Mouse (Mus musculus) neural tube, embryonic 15.5 days (tissue): ENCODE measurements around the gene Cyth4. TPM values are rescaled to one million over a fixed set of nuclear protein-coding genes. Genes with fewer than 3 reads are reported as not detected.

ENCODE experiments used
- ATAC-seq: fragments of 200-750 bp; cut with Nextera tagmentation; 2 replicates; pipeline ENCODE4 v1.8.0; 2017; ENCODE audit warnings: mild to moderate bottlenecking, moderate TSS enrichment, moderate library complexity; ENCODE audit not compliant: low FRiP score
- H3K27ac ChIP-seq: fragments of 300-500 bp; sonication (generic); replicated peaks from 2 replicates; pipeline ENCODE4 v1.5.1; 2015; ENCODE audit warnings: mild to moderate bottlenecking, inconsistent platforms
- H3K27me3 ChIP-seq: fragments of 300-500 bp; sonication (generic); replicated peaks from 2 replicates; pipeline ENCODE4 v1.6.1; 2015; ENCODE audit warnings: inconsistent platforms
- H3K36me3 ChIP-seq: fragments of 300-500 bp; sonication (generic); 2 replicates; pipeline ENCODE4 v1.6.1; 2015; ENCODE audit warnings: inconsistent platforms
- H3K4me1 ChIP-seq: fragments of 300-500 bp; sonication (generic); 2 replicates; pipeline ENCODE4 v1.6.1; 2015; ENCODE audit warnings: inconsistent platforms
- H3K4me2 ChIP-seq: fragments of 300-500 bp; sonication (generic); 2 replicates; pipeline ENCODE4 v1.6.1; 2015; ENCODE audit warnings: inconsistent platforms, mild to moderate bottlenecking, moderate library complexity
- H3K4me3 ChIP-seq: fragments of 300-500 bp; sonication (generic); replicated peaks from 2 replicates; pipeline ENCODE4 v1.5.1; 2015; ENCODE audit warnings: mild to moderate bottlenecking, inconsistent platforms
- H3K9ac ChIP-seq: fragments of 300-500 bp; sonication (generic); replicated peaks from 2 replicates; pipeline ENCODE4 v1.6.1; 2015; ENCODE audit warnings: mild to moderate bottlenecking, inconsistent platforms
- H3K9me3 ChIP-seq: fragments of 300-500 bp; sonication (generic); replicated peaks from 2 replicates; pipeline ENCODE4 v1.6.1; 2016; ENCODE audit warnings: inconsistent platforms
- WGBS: fragments of 180-500 bp; shearing (Covaris S2); methylation state at CpG from one replicate; pipeline ENCODE4 v1.1.7; 2015; ENCODE audit warnings: mixed read lengths; 5-methylcytosine and 5-hydroxymethylcytosine counted together
- polyA plus RNA-seq: library from polyadenylated mRNA; unstranded; fragments of >200 nt; fragmentation: Nextera tagmentation; extraction: Ambion mirVana; gene quantifications from 2 replicates; pipeline ENCODE4 v1.2.1, GENCODE M21; 2015

Gene Cyth4
- polyA plus RNA-seq, 1 experiment from 2014 or later: 7.3 TPM

- Histone ChIP-seq H3K4me2 (no peak overlapping the region), H3K9me3 (no peaks in the 10 kb centered on the region), H3K27ac (no peak overlapping the region), H3K36me3 (no peaks in the 10 kb centered on the region), H3K4me3 (no peak overlapping the region), H3K9ac (no peak overlapping the region), H3K27me3 (no peaks in the 10 kb centered on the region), H3K4me1 (peaks cover 33% of the 10 kb centered on the region)
- ATAC-seq: no peak
- WGBS: 56% methylated on average over 2 of the region's 2 CpGs
These were observed 35.5 kb downstream of the Cyth4 start for GRCm38 (mm10) chr15:78632387-78632786.

DNA sequence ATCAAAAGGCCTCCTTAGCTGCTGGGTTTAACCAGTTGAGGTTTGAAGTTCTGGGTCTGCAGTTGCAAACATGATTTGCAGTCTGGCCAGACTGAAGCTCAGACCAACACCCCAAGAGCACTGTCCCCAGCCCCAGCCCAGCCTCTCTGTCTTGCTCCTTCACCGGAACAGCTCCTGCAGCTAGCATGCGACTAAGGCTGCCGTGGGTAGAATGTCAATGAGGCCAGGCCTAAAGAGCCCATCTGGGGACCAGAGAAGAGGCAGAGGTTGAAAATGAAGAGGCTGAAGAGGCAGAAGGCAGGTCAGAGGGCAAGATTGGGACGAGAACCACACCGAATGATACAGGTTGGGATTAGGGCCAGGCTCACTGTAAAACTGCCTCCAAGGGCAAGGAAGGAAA lies 36.6 kb downstream of the Cyth4 start:
- Histone ChIP-seq H3K9ac (no peak overlapping the region; the same call in 1 of the 2 replicates), H3K4me1 (peaks cover 40% of the 10 kb centered on the region), H3K4me2 (no peak overlapping the region), H3K9me3 (no peaks in the 10 kb centered on the region), H3K27me3 (no peaks in the 10 kb centered on the region), H3K4me3 (no peak overlapping the region), H3K27ac (peak overlapping the region; percentile 37; the same call in 1 of the 2 replicates), H3K36me3 (no peaks in the 10 kb centered on the region)
- 32% methylated on average over 5 of the region's 5 CpGs for WGBS
- no peak for ATAC-seq

- H3K27me3 ChIP-seq: no peaks in the 10 kb centered on the region
- H3K4me3 ChIP-seq: no peak overlapping the region
- H3K4me1 ChIP-seq: peaks cover 44% of the 10 kb centered on the region
- no peaks in the 10 kb centered on the region for H3K9me3 ChIP-seq
- H3K9ac ChIP-seq: no peak overlapping the region; the same call in 1 of the 2 replicates
- peak; percentile 79 for ATAC-seq
- 26% methylated on average over 10 of the region's 10 CpGs for WGBS
- no peaks in the 10 kb centered on the region for H3K36me3 ChIP-seq
- peak overlapping the region; percentile 48; the same call in 1 of the 2 replicates for H3K27ac ChIP-seq
- H3K4me2 ChIP-seq: no peak overlapping the region
These were observed 37.4 kb downstream of the Cyth4 start for GRCm38 (mm10) chr15:78634095-78634737.

- Histone ChIP-seq H3K4me3 (no peak overlapping the region), H3K4me2 (no peak overlapping the region), H3K4me1 (peaks cover 46% of the 10 kb centered on the region), H3K9ac (no peak overlapping the region), H3K9me3 (no peaks in the 10 kb centered on the region), H3K27ac (no peak overlapping the region), H3K36me3 (no peaks in the 10 kb centered on the region), H3K27me3 (no peaks in the 10 kb centered on the region)
- ATAC-seq: no peak
- 39% methylated on average over 7 of the region's 7 CpGs for WGBS
These were observed 38.4 kb downstream of the Cyth4 start for GRCm38 (mm10) chr15:78635231-78635630.

DNA sequence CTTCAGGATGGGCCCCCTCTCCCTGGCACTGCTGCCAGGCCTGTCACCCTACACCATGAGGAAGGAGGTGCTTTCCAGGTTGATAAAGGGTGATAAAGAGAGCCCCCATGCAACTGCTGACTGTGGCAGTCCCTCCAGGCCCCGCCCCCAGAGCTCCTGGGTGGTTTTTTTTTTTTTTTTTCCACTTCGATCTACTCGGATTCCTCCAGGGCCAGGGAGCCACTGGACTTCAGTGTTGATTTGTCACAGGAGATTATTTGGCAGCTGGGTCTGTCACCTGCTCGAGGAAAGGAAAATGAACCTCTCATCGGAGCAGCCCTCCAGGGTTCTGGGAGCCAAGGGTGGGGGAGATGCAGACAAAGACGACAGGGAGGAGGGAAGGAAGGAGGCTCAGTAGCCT lies 46.8 kb downstream of the Cyth4 start:
- Histone ChIP-seq H3K4me3 (no peak overlapping the region), H3K27ac (no peak overlapping the region), H3K4me1 (0 out of 2 replicates have a peak, but pooled peaks cover 8% of the 10 kb centered on the region), H3K9me3 (no peaks in the 10 kb centered on the region), H3K4me2 (no peak overlapping the region), H3K9ac (no peak overlapping the region), H3K36me3 (no peaks in the 10 kb centered on the region), H3K27me3 (no peaks in the 10 kb centered on the region)
- ATAC-seq: no peak
- 23% methylated on average over 6 of the region's 6 CpGs for WGBS

- no peak overlapping the region for H3K4me2 ChIP-seq
- no peaks in the 10 kb centered on the region for H3K27me3 ChIP-seq
- no peak overlapping the region for H3K27ac ChIP-seq
- H3K9me3 ChIP-seq: no peaks in the 10 kb centered on the region
- 45% methylated on average over 8 of the region's 8 CpGs for WGBS
- H3K4me1 ChIP-seq: peaks cover 10% of the 10 kb centered on the region; the same call in 1 of the 2 replicates
- H3K4me3 ChIP-seq: no peak overlapping the region
- no peak overlapping the region for H3K9ac ChIP-seq
- no peaks in the 10 kb centered on the region for H3K36me3 ChIP-seq
- ATAC-seq: no peak
These were observed 47.8 kb downstream of the Cyth4 start for GRCm38 (mm10) chr15:78644606-78645005.

GRCm38 (mm10) chr15:78647746-78648145 lies 50.9 kb downstream of the Cyth4 start:
- no peak overlapping the region for H3K4me2 ChIP-seq
- no peak overlapping the region for H3K27ac ChIP-seq
- H3K9me3 ChIP-seq: no peaks in the 10 kb centered on the region
- no peak for ATAC-seq
- no peak overlapping the region for H3K9ac ChIP-seq
- H3K4me3 ChIP-seq: no peak overlapping the region
- H3K27me3 ChIP-seq: no peaks in the 10 kb centered on the region
- H3K36me3 ChIP-seq: no peaks in the 10 kb centered on the region
- WGBS: 80% methylated on average over 4 of the region's 4 CpGs
- peaks cover 8% of the 10 kb centered on the region; the same call in 1 of the 2 replicates for H3K4me1 ChIP-seq

DNA sequence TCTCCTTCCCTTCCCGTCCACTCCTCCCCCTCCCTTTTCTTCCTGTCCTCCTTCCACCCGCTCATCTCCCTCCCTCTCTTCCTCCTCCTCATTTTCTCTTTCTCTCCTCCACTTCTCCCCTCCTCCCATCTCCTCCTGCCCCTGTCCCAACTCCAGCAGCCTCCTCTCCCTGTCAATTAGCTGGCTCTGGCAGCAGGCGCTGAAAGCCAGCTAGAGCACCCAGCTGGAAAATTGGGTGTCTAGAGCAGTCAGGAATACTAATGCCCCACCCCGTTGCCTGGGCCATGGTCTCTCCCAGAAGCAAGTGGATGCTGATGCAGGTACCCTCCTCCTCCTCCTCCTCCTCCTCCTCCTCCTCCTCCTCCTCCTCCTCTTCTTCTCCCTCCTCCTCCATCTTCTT lies 54.3 kb downstream of the Cyth4 start:
- WGBS: 30% methylated on average over 4 of the region's 4 CpGs
- Histone ChIP-seq H3K9ac (no peak overlapping the region), H3K27ac (no peak overlapping the region), H3K4me1 (peaks cover 4% of the 10 kb centered on the region; the same call in 1 of the 2 replicates), H3K36me3 (no peaks in the 10 kb centered on the region), H3K27me3 (no peaks in the 10 kb centered on the region), H3K4me2 (no peak overlapping the region), H3K4me3 (no peak overlapping the region), H3K9me3 (no peaks in the 10 kb centered on the region)
- ATAC-seq: no peak

DNA sequence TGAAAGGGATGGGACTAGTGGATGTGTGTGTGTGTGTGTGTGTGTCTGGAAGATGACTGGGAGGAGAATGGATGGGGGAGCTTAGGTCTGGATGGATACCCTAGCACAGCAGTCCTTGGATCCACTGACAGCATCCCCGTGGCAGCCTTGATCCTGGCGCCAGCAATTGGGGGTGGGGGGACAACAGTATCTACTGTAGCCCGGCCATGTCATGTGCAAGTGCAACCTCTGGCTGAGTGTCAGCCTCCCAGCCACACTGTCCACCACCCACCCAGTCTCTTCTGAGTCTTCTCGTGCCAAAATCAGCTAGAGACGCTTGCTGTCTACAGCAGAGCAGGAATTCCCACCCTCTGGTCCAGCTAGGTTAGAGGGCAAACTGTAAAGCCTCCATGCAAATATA lies 67.4 kb downstream of the Cyth4 start:
- Histone ChIP-seq H3K9me3 (no peaks in the 10 kb centered on the region), H3K27me3 (0 out of 2 replicates have a peak, but pooled peaks cover 3% of the 10 kb centered on the region), H3K36me3 (no peaks in the 10 kb centered on the region), H3K9ac (no peak overlapping the region), H3K4me1 (peaks cover 6% of the 10 kb centered on the region), H3K4me3 (no peak overlapping the region), H3K27ac (no peak overlapping the region), H3K4me2 (no peak overlapping the region)
- WGBS: 70% methylated on average over 5 of the region's 5 CpGs
- no peak for ATAC-seq

DNA sequence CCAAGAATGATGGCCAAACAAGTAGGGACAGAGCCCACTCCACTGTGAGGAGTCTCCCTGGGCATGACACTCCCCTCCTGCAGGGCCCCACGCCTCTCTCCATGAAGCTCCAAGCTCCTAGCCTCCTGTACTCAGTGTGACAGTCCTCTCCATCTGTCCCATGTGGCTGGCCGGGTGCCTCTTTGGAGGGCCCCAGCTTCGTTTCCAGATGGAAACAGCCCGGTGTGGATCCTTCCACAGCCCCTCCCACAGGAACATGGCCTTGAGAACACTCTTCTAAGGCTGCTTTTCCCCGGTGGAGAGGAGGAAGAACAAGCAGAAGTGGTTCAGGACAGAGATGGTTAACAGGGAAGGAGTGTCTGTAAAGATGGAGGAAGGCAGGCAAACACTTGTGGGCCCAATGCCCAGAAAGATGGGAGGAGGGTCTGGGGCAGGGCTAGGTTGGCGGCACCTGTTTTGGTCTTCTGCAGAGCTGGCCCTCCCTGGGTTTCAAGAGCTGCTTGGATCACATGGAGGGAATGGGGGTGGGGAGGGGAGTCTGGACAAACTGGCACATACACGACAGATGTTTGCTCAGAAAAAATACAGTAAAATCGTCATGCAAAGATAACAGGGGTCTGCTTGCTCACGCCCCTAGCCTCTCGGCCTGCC lies 72.5 kb downstream of the Cyth4 start:
- H3K36me3 ChIP-seq: peaks cover 16% of the 10 kb centered on the region

GRCm38 (mm10) chr15:78670341-78670740 lies 73.5 kb downstream of the Cyth4 start:
- Histone ChIP-seq H3K4me3 (no peak overlapping the region), H3K9me3 (no peaks in the 10 kb centered on the region), H3K4me2 (no peak overlapping the region), H3K4me1 (peaks cover 22% of the 10 kb centered on the region), H3K27ac (no peak overlapping the region), H3K27me3 (peaks cover 26% of the 10 kb centered on the region), H3K36me3 (peaks cover 16% of the 10 kb centered on the region), H3K9ac (no peak overlapping the region)
- ATAC-seq: peak; percentile 23; the same call in 1 of the 2 replicates
- 20% methylated on average over 5 of the region's 5 CpGs for WGBS

More for the DNA sequence above, 72.5 kb downstream of the Cyth4 start:
- WGBS: 72% methylated on average over 10 of the region's 10 CpGs
- Histone ChIP-seq H3K4me2 (no peak overlapping the region), H3K27me3 (peaks cover 26% of the 10 kb centered on the region), H3K4me3 (no peak overlapping the region), H3K9me3 (no peaks in the 10 kb centered on the region), H3K27ac (no peak overlapping the region), H3K9ac (no peak overlapping the region), H3K4me1 (peaks cover 22% of the 10 kb centered on the region)
- no peak for ATAC-seq
